Mouse (Mus musculus) spleen, adult 2 months (tissue): ENCODE data around the gene Gm13279.
"Not testable (repeated sequence)": the region's sequence is repeated elsewhere in the genome, so short reads cannot be mapped to it uniquely, and the experiment has no call there.

ENCODE experiments used
- CTCF ChIP-seq: fragments of 200-500 bp; IDR thresholded peaks from 2 replicates; pipeline ENCODE4 v1.5.1; 2011; ENCODE audit warnings: mild to moderate bottlenecking, inconsistent platforms; ENCODE audit not compliant: insufficient read depth, insufficient read length, insufficient replicate concordance; ENCODE audit errors: extremely low read depth
- POLR2A ChIP-seq: fragments of 200-500 bp; IDR thresholded peaks from 2 replicates; pipeline ENCODE4 v1.6.1; 2011; ENCODE audit warnings: low read depth, low read length, inconsistent platforms

- TF ChIP-seq CTCF, POLR2A: not testable (repeated sequence)
Measured at GRCm38 (mm10) chr4:88791250-88791649, 5.9 kb upstream of the Gm13279 start, which contains the start of gene Gm13278.
